Mouse (Mus musculus): Measurements from ENCODE around the gene Slc35e3.

GRCm38 (mm10) chr10:117769541-117770285 lies 23.5 kb upstream of the Slc35e3 start:
- TF ChIP-seq EP300 (IDR thresholded peaks at IDR 0.05; ENCODE audit: insufficient read depth, low read depth, low read length) (no peak), POLR2A (IDR thresholded peaks at IDR 0.05; ENCODE audit: insufficient read depth, low read length) (no peak)
